Comparison of ENCODE assay signal across 10 mouse cellular contexts in the genomic region with DNA sequence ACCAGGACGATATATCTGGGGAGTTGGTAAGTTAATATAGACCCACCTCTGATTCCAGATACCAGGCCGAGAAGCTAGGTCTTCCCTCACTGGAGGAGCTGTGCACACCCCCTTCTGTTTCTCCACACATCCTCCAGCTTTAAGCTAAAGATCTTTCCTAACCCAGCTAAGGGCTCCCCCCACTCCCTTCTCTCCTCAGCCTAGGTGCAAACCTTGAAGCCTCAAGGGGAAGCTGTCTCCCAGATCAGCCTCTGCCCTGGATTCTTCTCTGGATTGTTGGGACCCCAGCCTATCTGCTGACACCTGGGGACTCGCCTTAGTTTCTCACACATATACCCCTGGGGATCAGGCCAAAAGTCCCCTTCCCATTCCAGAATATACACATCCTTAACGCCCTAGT. TPM values are rescaled to one million over a fixed set of nuclear protein-coding genes. Genes with fewer than 3 reads are reported as not detected.
DNase-seq lines count a peak whose midpoint lies in the region; ATAC-seq and TF ChIP-seq lines count a peak whose summit lies in the region.
"Had no signal": no experiment of that assay in that cellular context is flagged by ENCODE, and none has a peak within 500 bp of the region (broad histone marks: within the 10 kb centered on the region; RNA-seq: fewer than 3 reads in every experiment).

No protein-coding gene starts in this region.

- no peaks in the 10 kb centered on the region; the same call in 1 of the 2 replicates for H3K79me2 ChIP-seq in heart, adult 2 months (replicated peaks; ENCODE audit: control insufficient read depth, insufficient read depth, low read length)

- peak overlapping the region; percentile 64 for H3K9ac ChIP-seq in heart, adult 2 months (ENCODE audit: low read depth, low read length)
- H3K9ac ChIP-seq in limb, embryonic 14.5 days (ENCODE audit: low read depth, low read length, severe bottlenecking), result no peak overlapping the region
- H3K9ac ChIP-seq: liver, embryonic 15.5 days had no signal

- ATAC-seq in limb, embryonic 14.5 days (ENCODE audit: low FRiP score, low read depth), result no peak
- ATAC-seq in monocyte, adult 5-6 weeks (replicated peaks; ENCODE audit: insufficient number of reproducible peaks, low FRiP score, low TSS enrichment, poor library complexity, severe bottlenecking), result no peak

- no peak for TF ChIP-seq POLR2A in heart, adult 2 months (IDR thresholded peaks at IDR 0.05; ENCODE audit: insufficient read depth, low read depth, low read length)
- TF ChIP-seq POLR2A in limb, embryonic 14.5 days (IDR thresholded peaks at IDR 0.05; ENCODE audit: borderline replicate concordance, extremely low read depth, insufficient read depth, insufficient read length), result no peak

- intact Hi-C loops in heart, adult 2 months (cut with DNase I), result loop anchor here (2.0 to 10.0 kb wide), 7 partner anchors 64 to 928 kb away; partner anchors contain the start of gene Top2b
- intact Hi-C loops in heart, postnatal 36 days (cut with DNase I), result loop anchor here (5.0 to 10.0 kb wide), 5 partner anchors 65 to 948 kb away; no protein-coding TSS in a partner anchor

- DNase-seq in heart, adult 2 months, result no peak
- no peak for DNase-seq in heart, postnatal 36 days
- peak; percentile 21 for DNase-seq in right cerebral cortex, adult 18-20 months
- no peak for DNase-seq in right cerebral cortex, postnatal 36 days (ENCODE audit: low spot score in 2 of 2)
- no peak for DNase-seq in limb, embryonic 14.5 days (ENCODE audit: low spot score)
- no peak for DNase-seq in B cell, adult 2 months
- no peak for DNase-seq in c-Kit-positive CD71-positive TER-119-positive erythroid progenitor cells, embryonic 14.5 days (ENCODE audit: low spot score)
- DNase-seq: gastrocnemius, postnatal 25 days had no signal

- peak overlapping the region; percentile 90 for H3K4me2 ChIP-seq in limb, embryonic 14.5 days (replicated peaks; ENCODE audit: low read depth, low read length, severe bottlenecking)

- no peaks in the 10 kb centered on the region for H3K9me3 ChIP-seq in limb, embryonic 14.5 days (ENCODE audit: control insufficient read depth, low read length)
- H3K9me3 ChIP-seq: liver, embryonic 15.5 days had no signal

- H3K27me3 ChIP-seq in heart, adult 2 months (ENCODE audit: control insufficient read depth, insufficient read depth, low read length), result no peaks in the 10 kb centered on the region
- H3K27me3 ChIP-seq in limb, embryonic 14.5 days (ENCODE audit: control insufficient read depth, insufficient read depth, low read length), result peaks cover 20% of the 10 kb centered on the region; the same call in 1 of the 2 replicates

- 38% methylated on average over 4 of the region's 4 CpGs for WGBS in heart, adult 2 months
- 55% methylated on average over 4 of the region's 4 CpGs for WGBS in limb, embryonic 14.5 days

- TF ChIP-seq EP300 in heart, adult 2 months (IDR thresholded peaks at IDR 0.05; ENCODE audit: insufficient read depth, low read depth, low read length), result no peak

- peaks cover 12% of the 10 kb centered on the region for H3K36me3 ChIP-seq in heart, adult 2 months (ENCODE audit: control insufficient read depth, insufficient read depth, low read length)
- H3K36me3 ChIP-seq in limb, embryonic 14.5 days (ENCODE audit: control insufficient read depth, insufficient read depth, low read length), result no peaks in the 10 kb centered on the region
- H3K36me3 ChIP-seq: liver, embryonic 15.5 days had no signal

- H3K27ac ChIP-seq in heart, adult 2 months, result peak overlapping the region; percentile 81
- no peak overlapping the region for H3K27ac ChIP-seq in limb, embryonic 14.5 days (replicated peaks; ENCODE audit: low read depth, low read length)
- H3K27ac ChIP-seq: liver, embryonic 15.5 days had no signal

- H3K4me3 ChIP-seq in heart, adult 2 months, result peak overlapping the region; percentile 70
- H3K4me3 ChIP-seq in limb, embryonic 14.5 days (replicated peaks; ENCODE audit: low read length), result peak overlapping the region; percentile 57
- H3K4me3 ChIP-seq: liver, embryonic 15.5 days had no signal

- peaks cover 9% of the 10 kb centered on the region for H3K4me1 ChIP-seq in heart, adult 2 months (ENCODE audit: control insufficient read depth, insufficient read depth, low read length)
- H3K4me1 ChIP-seq in limb, embryonic 14.5 days (ENCODE audit: control insufficient read depth, insufficient read depth, low read length), result no peaks in the 10 kb centered on the region
- H3K4me1 ChIP-seq: liver, embryonic 15.5 days had no signal

- TF ChIP-seq CTCF in heart, adult 2 months (IDR thresholded peaks at IDR 0.05), result no peak

RNA-seq across cellular contexts. Expression of gene Lrrc3b, which starts 1.7 kb away (rescaled TPM):
- total RNA-seq in heart, adult 2 months (2021), result 10 to 100 TPM; 31.7 to 32.0 TPM
- 39.8 and 74.0 TPM in 2 replicates for polyA plus RNA-seq in heart, adult 2 months (2012; rRNA removed)
- total RNA-seq in heart, postnatal 36 days (2021), result 10 to 100 TPM; 20.5 to 34.4 TPM
- polyA plus RNA-seq in limb, embryonic 14.5 days (2012; rRNA removed), result 2.8 and 3.1 TPM in 2 replicates
- polyA plus RNA-seq in limb, embryonic 14.5 days (2014; fragmentation: Nextera tagmentation; extraction: Ambion mirVana), result 2.2 and 3.7 TPM in 2 replicates
- not detected in 3 replicates for total RNA-seq in monocyte, adult 5-6 weeks (2017)

Comparison
In these comparisons a context has a peak if more than half of its experiments do, and no peak if none do; other contexts are left out.
1. RNA of gene Lrrc3b, which starts 1.7 kb away (total RNA-seq): 20.5 to 34.4 TPM in heart, postnatal 36 days and 31.7 to 32.0 TPM in heart, adult 2 months; not detected in monocyte, adult 5-6 weeks; every median in the first group is over 10 times any median in the second.